Mouse (Mus musculus) megakaryocyte, embryonic 14.5 days (primary cell): Measurements from ENCODE around the gene Amot. TPM values are rescaled to one million over a fixed set of nuclear protein-coding genes. Genes with fewer than 3 reads are reported as not detected.

Source experiments
- H3K27me3 ChIP-seq: replicated peaks from 2 replicates; pipeline ENCODE3; 2012; ENCODE audit warnings: inconsistent platforms
- H3K36me3 ChIP-seq: replicated peaks from 2 replicates; pipeline ENCODE3; 2012; ENCODE audit warnings: low read length, inconsistent platforms, mixed read lengths
- H3K4me1 ChIP-seq: 2 replicates; pipeline ENCODE4 v1.6.1; 2012; ENCODE audit warnings: inconsistent platforms
- H3K4me3 ChIP-seq: replicated peaks from 2 replicates; pipeline ENCODE3; 2012; ENCODE audit warnings: moderate library complexity, mild to moderate bottlenecking, inconsistent platforms
- H3K9me3 ChIP-seq: 2 replicates; pipeline ENCODE4 v1.6.1; 2012; ENCODE audit warnings: inconsistent platforms
- FLI1 ChIP-seq: IDR thresholded peaks from 2 replicates; pipeline ENCODE4 v1.6.1; 2012; ENCODE audit warnings: low read length, inconsistent platforms, mixed read lengths
- GATA1 ChIP-seq: IDR thresholded peaks from 3 replicates; pipeline ENCODE4 v1.6.1; 2012; ENCODE audit warnings: mixed read lengths, low read length, inconsistent platforms, borderline replicate concordance
- polyA plus RNA-seq: library from polyadenylated mRNA; stranded (reverse); fragments of >175 nt; gene quantifications from 2 replicates; pipeline ENCODE4 v1.2.3, GENCODE M21; 2012; ENCODE audit warnings: low replicate concordance; ENCODE audit not compliant: insufficient read depth

Gene Amot
- polyA plus RNA-seq, 1 experiment: 0.17 TPM

- Histone ChIP-seq H3K27me3 (peaks cover 11% of the 10 kb centered on the region), H3K9me3 (no peaks in the 10 kb centered on the region), H3K36me3 (no peaks in the 10 kb centered on the region), H3K4me1 (no peaks in the 10 kb centered on the region), H3K4me3 (no peak overlapping the region)
- TF ChIP-seq FLI1: no peak
- no peak for TF ChIP-seq GATA1
These were observed 50.2 kb downstream of the Amot start for GRCm38 (mm10) chrX:145454828-145455227.

- TF ChIP-seq FLI1 (no peak), GATA1 (no peak)
These were observed 63.5 kb downstream of the Amot start for GRCm38 (mm10) chrX:145441526-145441925.

DNA sequence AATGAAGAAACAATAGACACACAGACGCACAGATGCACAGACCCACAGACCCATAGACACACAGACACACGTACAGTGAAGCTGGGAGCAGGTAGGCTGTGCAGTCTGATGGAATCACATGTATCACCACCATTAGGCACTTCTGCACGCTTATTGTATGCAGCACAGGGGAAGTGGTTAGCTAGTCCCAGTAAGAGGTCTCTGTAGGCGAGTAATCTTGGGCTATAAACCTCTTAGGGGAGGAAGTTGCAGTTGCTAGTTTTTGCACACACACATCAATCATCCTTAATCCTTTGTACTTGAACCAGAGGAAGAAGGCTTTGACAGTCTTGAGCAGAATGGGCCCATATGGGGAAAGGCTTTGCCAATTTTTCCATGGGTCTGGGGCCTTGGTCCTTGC lies 71.3 kb downstream of the Amot start:
- TF ChIP-seq GATA1: no peak
- no peak for TF ChIP-seq FLI1
- H3K9me3 ChIP-seq: no peaks in the 10 kb centered on the region
- peaks cover 3% of the 10 kb centered on the region; the same call in 1 of the 2 replicates for H3K4me1 ChIP-seq
- no peak overlapping the region for H3K4me3 ChIP-seq
- H3K27me3 ChIP-seq: peaks cover 14% of the 10 kb centered on the region
- no peaks in the 10 kb centered on the region for H3K36me3 ChIP-seq

More at GRCm38 (mm10) chrX:145441526-145441925, 63.5 kb downstream of the Amot start:
- H3K36me3 ChIP-seq: no peaks in the 10 kb centered on the region
- H3K9me3 ChIP-seq: no peaks in the 10 kb centered on the region
- H3K27me3 ChIP-seq: peaks cover 6% of the 10 kb centered on the region
- no peak overlapping the region for H3K4me3 ChIP-seq
- H3K4me1 ChIP-seq: no peaks in the 10 kb centered on the region

- no peaks in the 10 kb centered on the region for H3K36me3 ChIP-seq
- peaks cover 14% of the 10 kb centered on the region for H3K27me3 ChIP-seq
- peaks cover 3% of the 10 kb centered on the region; the same call in 1 of the 2 replicates for H3K4me1 ChIP-seq
- TF ChIP-seq GATA1 (no peak), FLI1 (no peak)
- no peak overlapping the region for H3K4me3 ChIP-seq
- H3K9me3 ChIP-seq: no peaks in the 10 kb centered on the region
These were observed 74.0 kb downstream of the Amot start for GRCm38 (mm10) chrX:145430836-145431570.

- H3K27me3 ChIP-seq: peaks cover 8% of the 10 kb centered on the region
- H3K4me3 ChIP-seq: no peak overlapping the region
- TF ChIP-seq FLI1 (no peak), GATA1 (no peak)
- no peaks in the 10 kb centered on the region for H3K36me3 ChIP-seq
- H3K4me1 ChIP-seq: peaks cover 3% of the 10 kb centered on the region; the same call in 1 of the 2 replicates
- H3K9me3 ChIP-seq: no peaks in the 10 kb centered on the region
These were observed 76.2 kb downstream of the Amot start for GRCm38 (mm10) chrX:145428811-145429210.

- Histone ChIP-seq H3K4me3 (no peak overlapping the region), H3K4me1 (no peaks in the 10 kb centered on the region), H3K9me3 (no peaks in the 10 kb centered on the region), H3K27me3 (peaks cover 5% of the 10 kb centered on the region), H3K36me3 (no peaks in the 10 kb centered on the region)
- TF ChIP-seq GATA1 (no peak), FLI1 (no peak)
These were observed 81.0 kb downstream of the Amot start for GRCm38 (mm10) chrX:145424026-145424425.

- TF ChIP-seq FLI1 (no peak), GATA1 (no peak)
- Histone ChIP-seq H3K27me3 (peaks cover 5% of the 10 kb centered on the region), H3K36me3 (no peaks in the 10 kb centered on the region), H3K4me3 (no peak overlapping the region), H3K9me3 (no peaks in the 10 kb centered on the region), H3K4me1 (peaks cover 4% of the 10 kb centered on the region; the same call in 1 of the 2 replicates)
These were observed 90.7 kb downstream of the Amot start for GRCm38 (mm10) chrX:145414319-145414718.

- H3K27me3 ChIP-seq: peaks cover 2% of the 10 kb centered on the region
- H3K4me3 ChIP-seq: no peak overlapping the region
- H3K9me3 ChIP-seq: no peaks in the 10 kb centered on the region
- no peaks in the 10 kb centered on the region for H3K4me1 ChIP-seq
- no peaks in the 10 kb centered on the region for H3K36me3 ChIP-seq
- TF ChIP-seq GATA1 (no peak), FLI1 (no peak)
These were observed 93.6 kb downstream of the Amot start for GRCm38 (mm10) chrX:145411425-145411824.

- TF ChIP-seq FLI1 (no peak), GATA1 (no peak)
These were observed 98.9 kb downstream of the Amot start for GRCm38 (mm10) chrX:145406052-145406451.

DNA sequence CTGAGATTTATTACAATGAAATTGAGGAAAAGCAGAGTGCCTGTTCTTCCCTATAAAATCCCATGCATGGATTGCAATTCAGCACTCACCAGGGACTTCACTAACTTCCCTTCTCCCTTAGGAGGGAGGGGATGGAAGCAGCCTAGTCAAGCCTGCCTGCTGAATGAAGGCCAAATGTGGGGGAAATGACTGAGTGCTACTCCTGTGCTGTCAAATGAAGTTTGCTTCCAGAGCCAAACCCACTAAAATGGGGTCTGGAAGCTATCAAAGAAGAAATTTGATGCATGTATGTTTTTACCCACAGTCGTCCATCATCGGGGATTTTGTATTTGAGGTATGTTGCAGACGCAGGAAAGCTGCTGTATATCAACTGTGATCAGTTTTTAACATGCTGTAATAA lies 103.1 kb downstream of the Amot start:
- H3K27me3 ChIP-seq: peaks cover 3% of the 10 kb centered on the region
- TF ChIP-seq FLI1 (no peak), GATA1 (no peak)
- H3K36me3 ChIP-seq: no peaks in the 10 kb centered on the region
- H3K4me1 ChIP-seq: peaks cover 3% of the 10 kb centered on the region; the same call in 1 of the 2 replicates
- no peaks in the 10 kb centered on the region for H3K9me3 ChIP-seq
- H3K4me3 ChIP-seq: no peak overlapping the region

More at GRCm38 (mm10) chrX:145406052-145406451, 98.9 kb downstream of the Amot start:
- H3K9me3 ChIP-seq: no peaks in the 10 kb centered on the region
- H3K4me1 ChIP-seq: peaks cover 3% of the 10 kb centered on the region; the same call in 1 of the 2 replicates
- peaks cover 5% of the 10 kb centered on the region for H3K27me3 ChIP-seq
- no peaks in the 10 kb centered on the region for H3K36me3 ChIP-seq
- H3K4me3 ChIP-seq: no peak overlapping the region

GRCm38 (mm10) chrX:145399236-145399635 lies 105.7 kb downstream of the Amot start:
- Histone ChIP-seq H3K36me3 (no peaks in the 10 kb centered on the region), H3K27me3 (peaks cover 3% of the 10 kb centered on the region), H3K4me3 (no peak overlapping the region), H3K9me3 (no peaks in the 10 kb centered on the region), H3K4me1 (no peaks in the 10 kb centered on the region)
- TF ChIP-seq GATA1 (no peak), FLI1 (no peak)

Other genes with a start within 250 kb of the Amot start
- not detected in 2 replicates for gene Lhfpl1, start 156.1 kb downstream of the Amot start, polyA plus RNA-seq